Mouse (Mus musculus) kidney, adult 8-10 months (tissue): ENCODE data around the gene Tgm1.

ENCODE experiments used
- DNase-seq, 2 experiments: peaks; one replicate each; pipeline ENCODE4 v3.0.0; 2022

Gene Tgm1

GRCm38 (mm10) chr14:55671486-55671832, 42.3 kb downstream of the Tgm1 start:
- DNase-seq = no peak

- no peak for DNase-seq
These were observed 53.1 kb downstream of the Tgm1 start for GRCm38 (mm10) chr14:55660636-55661035.

GRCm38 (mm10) chr14:55659960-55660573, 53.7 kb downstream of the Tgm1 start, which contains the start of gene Mdp1:
Gene Mdp1, minus strand, starts transcription at chr14:55660508.
- peak; percentile 61 to 72 for DNase-seq

GRCm38 (mm10) chr14:55658011-55658410, 55.7 kb downstream of the Tgm1 start:
- peak; percentile 73 to 76 for DNase-seq

GRCm38 (mm10) chr14:55656935-55657334, 56.8 kb downstream of the Tgm1 start:
- DNase-seq = no peak

- no peak for DNase-seq
These were observed 62.2 kb downstream of the Tgm1 start for GRCm38 (mm10) chr14:55651528-55651927.
